Mouse (Mus musculus): ENCODE data around the gene Tfdp1. TPM values are rescaled to one million over a fixed set of nuclear protein-coding genes. Genes with fewer than 3 reads are reported as not detected.

Tfdp1 gene
- polyA plus RNA-seq, 1 experiment from 2014 or later = 123 TPM

- Histone ChIP-seq H3K4me1 (ENCODE audit: control insufficient read depth, insufficient read depth, low read length) (no peaks in the 10 kb centered on the region), H3K27ac (ENCODE audit: low read length) (no peak overlapping the region), H3K4me3 (ENCODE audit: low read length) (no peak overlapping the region), H3K9ac (ENCODE audit: low read depth, low read length) (no peak overlapping the region), H3K4me2 (ENCODE audit: low read depth, low read length) (no peak overlapping the region), H3K9me3 (ENCODE audit: control insufficient read depth, low read length) (no peaks in the 10 kb centered on the region), H3K27me3 (replicated peaks; ENCODE audit: control insufficient read depth, insufficient read depth, low read length) (no peaks in the 10 kb centered on the region), H3K36me3 (ENCODE audit: control insufficient read depth, insufficient read depth, low read length) (no peaks in the 10 kb centered on the region)
- 49% methylated on average over 6 of the region's 6 CpGs for WGBS
- ATAC-seq = no peak
Observed at GRCm38 (mm10) chr8:13403517-13403916, 65.0 kb downstream of the Tfdp1 start.

- no peak for ATAC-seq
- Histone ChIP-seq H3K27me3 (replicated peaks; ENCODE audit: control insufficient read depth, insufficient read depth, low read length) (no peaks in the 10 kb centered on the region), H3K4me1 (ENCODE audit: control insufficient read depth, insufficient read depth, low read length) (no peaks in the 10 kb centered on the region), H3K9ac (ENCODE audit: low read depth, low read length) (no peak within 1 kb of the TSS), H3K27ac (ENCODE audit: low read length) (no peak within 1 kb of the TSS), H3K9me3 (ENCODE audit: control insufficient read depth, low read length) (no peaks in the 10 kb centered on the region), H3K4me2 (ENCODE audit: low read depth, low read length) (no peak within 1 kb of the TSS), H3K36me3 (ENCODE audit: control insufficient read depth, insufficient read depth, low read length) (no peaks in the 10 kb centered on the region), H3K4me3 (ENCODE audit: low read length) (no peak within 1 kb of the TSS)
- 83% methylated on average over 5 of the region's 5 CpGs for WGBS
Observed at GRCm38 (mm10) chr8:13404666-13405131, 66.1 kb downstream of the Tfdp1 start, which contains the start of gene Grk1. Grk1 (plus strand) TSS chr8:13405081.

- H3K9me3 ChIP-seq (ENCODE audit: control insufficient read depth, low read length) = no peaks in the 10 kb centered on the region
- H3K9ac ChIP-seq (ENCODE audit: low read depth, low read length) = no peak overlapping the region
- no peaks in the 10 kb centered on the region for H3K4me1 ChIP-seq (ENCODE audit: control insufficient read depth, insufficient read depth, low read length)
- no peaks in the 10 kb centered on the region for H3K27me3 ChIP-seq (replicated peaks; ENCODE audit: control insufficient read depth, insufficient read depth, low read length)
- 78% methylated on average over 5 of the region's 5 CpGs for WGBS
- H3K4me2 ChIP-seq (ENCODE audit: low read depth, low read length) = no peak overlapping the region
- no peak overlapping the region for H3K4me3 ChIP-seq (ENCODE audit: low read length)
- H3K36me3 ChIP-seq (ENCODE audit: control insufficient read depth, insufficient read depth, low read length) = no peaks in the 10 kb centered on the region
- no peak for ATAC-seq
- H3K27ac ChIP-seq (ENCODE audit: low read length) = no peak overlapping the region
Observed at GRCm38 (mm10) chr8:13406011-13406410, 67.5 kb downstream of the Tfdp1 start.

GRCm38 (mm10) chr8:13411597-13411996 is 73.0 kb downstream of the Tfdp1 start:
- Histone ChIP-seq H3K4me2 (ENCODE audit: low read depth, low read length) (no peak overlapping the region), H3K27me3 (replicated peaks; ENCODE audit: control insufficient read depth, insufficient read depth, low read length) (no peaks in the 10 kb centered on the region), H3K36me3 (ENCODE audit: control insufficient read depth, insufficient read depth, low read length) (no peaks in the 10 kb centered on the region), H3K4me1 (ENCODE audit: control insufficient read depth, insufficient read depth, low read length) (no peaks in the 10 kb centered on the region), H3K9me3 (ENCODE audit: control insufficient read depth, low read length) (no peaks in the 10 kb centered on the region), H3K9ac (ENCODE audit: low read depth, low read length) (no peak overlapping the region), H3K4me3 (ENCODE audit: low read length) (no peak overlapping the region), H3K27ac (ENCODE audit: low read length) (no peak overlapping the region)
- ATAC-seq = peak; percentile 50; the same call in 1 of the 2 replicates
- 24% methylated on average over 6 of the region's 6 CpGs for WGBS

- H3K36me3 ChIP-seq (ENCODE audit: control insufficient read depth, insufficient read depth, low read length) = no peaks in the 10 kb centered on the region
- no peak overlapping the region for H3K4me2 ChIP-seq (ENCODE audit: low read depth, low read length)
- H3K4me1 ChIP-seq (ENCODE audit: control insufficient read depth, insufficient read depth, low read length) = no peaks in the 10 kb centered on the region
- ATAC-seq = no peak
- 64% methylated on average over 13 of the region's 13 CpGs for WGBS
- no peak overlapping the region for H3K4me3 ChIP-seq (ENCODE audit: low read length)
- no peaks in the 10 kb centered on the region for H3K27me3 ChIP-seq (replicated peaks; ENCODE audit: control insufficient read depth, insufficient read depth, low read length)
- H3K9ac ChIP-seq (ENCODE audit: low read depth, low read length) = no peak overlapping the region
- no peak overlapping the region for H3K27ac ChIP-seq (ENCODE audit: low read length)
- H3K9me3 ChIP-seq (ENCODE audit: control insufficient read depth, low read length) = no peaks in the 10 kb centered on the region
Observed at GRCm38 (mm10) chr8:13412891-13413558, 74.5 kb downstream of the Tfdp1 start.

- 47% methylated on average over 12 of the region's 12 CpGs for whole genome bisulfite sequencing
- Histone ChIP-seq H3K4me3 (ENCODE audit: low read length) (no peak overlapping the region), H3K9me3 (ENCODE audit: control insufficient read depth, low read length) (no peaks in the 10 kb centered on the region), H3K27ac (ENCODE audit: low read length) (no peak overlapping the region), H3K27me3 (replicated peaks; ENCODE audit: control insufficient read depth, insufficient read depth, low read length) (no peaks in the 10 kb centered on the region), H3K4me2 (ENCODE audit: low read depth, low read length) (no peak overlapping the region), H3K4me1 (ENCODE audit: control insufficient read depth, insufficient read depth, low read length) (no peaks in the 10 kb centered on the region), H3K36me3 (ENCODE audit: control insufficient read depth, insufficient read depth, low read length) (no peaks in the 10 kb centered on the region), H3K9ac (ENCODE audit: low read depth, low read length) (no peak overlapping the region)
- no peak for ATAC-seq
Observed at GRCm38 (mm10) chr8:13413823-13414390, 75.4 kb downstream of the Tfdp1 start.

- Histone ChIP-seq H3K9ac (ENCODE audit: low read depth, low read length) (no peak overlapping the region; the same call in 1 of the 2 replicates), H3K4me1 (ENCODE audit: control insufficient read depth, insufficient read depth, low read length) (no peaks in the 10 kb centered on the region), H3K4me3 (ENCODE audit: low read length) (no peak overlapping the region), H3K27me3 (replicated peaks; ENCODE audit: control insufficient read depth, insufficient read depth, low read length) (no peaks in the 10 kb centered on the region), H3K4me2 (ENCODE audit: low read depth, low read length) (no peak overlapping the region), H3K27ac (ENCODE audit: low read length) (no peak overlapping the region), H3K36me3 (ENCODE audit: control insufficient read depth, insufficient read depth, low read length) (no peaks in the 10 kb centered on the region), H3K9me3 (ENCODE audit: control insufficient read depth, low read length) (no peaks in the 10 kb centered on the region)
- WGBS = 77% methylated on average over 10 of the region's 10 CpGs
- ATAC-seq = no peak
Observed at GRCm38 (mm10) chr8:13415879-13416278, 77.3 kb downstream of the Tfdp1 start.

- no peaks in the 10 kb centered on the region for H3K36me3 ChIP-seq (ENCODE audit: control insufficient read depth, insufficient read depth, low read length)
Observed at GRCm38 (mm10) chr8:13419111-13419639, 80.6 kb downstream of the Tfdp1 start.

GRCm38 (mm10) chr8:13420970-13421369 is 82.4 kb downstream of the Tfdp1 start:
- Histone ChIP-seq H3K4me1 (ENCODE audit: control insufficient read depth, insufficient read depth, low read length) (no peaks in the 10 kb centered on the region), H3K36me3 (ENCODE audit: control insufficient read depth, insufficient read depth, low read length) (no peaks in the 10 kb centered on the region), H3K27ac (ENCODE audit: low read length) (no peak overlapping the region), H3K4me2 (ENCODE audit: low read depth, low read length) (no peak overlapping the region), H3K27me3 (replicated peaks; ENCODE audit: control insufficient read depth, insufficient read depth, low read length) (no peaks in the 10 kb centered on the region), H3K4me3 (ENCODE audit: low read length) (no peak overlapping the region), H3K9me3 (ENCODE audit: control insufficient read depth, low read length) (no peaks in the 10 kb centered on the region), H3K9ac (ENCODE audit: low read depth, low read length) (no peak overlapping the region)
- WGBS = 86% methylated on average over 6 of the region's 6 CpGs
- ATAC-seq = no peak

More at GRCm38 (mm10) chr8:13419111-13419639, 80.6 kb downstream of the Tfdp1 start:
- Histone ChIP-seq H3K27me3 (replicated peaks; ENCODE audit: control insufficient read depth, insufficient read depth, low read length) (no peaks in the 10 kb centered on the region), H3K4me1 (ENCODE audit: control insufficient read depth, insufficient read depth, low read length) (no peaks in the 10 kb centered on the region), H3K4me3 (ENCODE audit: low read length) (no peak overlapping the region), H3K9me3 (ENCODE audit: control insufficient read depth, low read length) (no peaks in the 10 kb centered on the region), H3K27ac (ENCODE audit: low read length) (no peak overlapping the region), H3K9ac (ENCODE audit: low read depth, low read length) (no peak overlapping the region), H3K4me2 (ENCODE audit: low read depth, low read length) (no peak overlapping the region)
- ATAC-seq = no peak
- WGBS = 57% methylated on average over 2 of the region's 2 CpGs

Measured in intestine, embryonic 16.5 days (tissue).